Mouse (Mus musculus): ENCODE data around the gene Alox12. TPM values are rescaled to one million over a fixed set of nuclear protein-coding genes. Genes with fewer than 3 reads are reported as not detected.

Alox12 gene
- total RNA-seq, 1 experiment, result 0.49 TPM

DNA sequence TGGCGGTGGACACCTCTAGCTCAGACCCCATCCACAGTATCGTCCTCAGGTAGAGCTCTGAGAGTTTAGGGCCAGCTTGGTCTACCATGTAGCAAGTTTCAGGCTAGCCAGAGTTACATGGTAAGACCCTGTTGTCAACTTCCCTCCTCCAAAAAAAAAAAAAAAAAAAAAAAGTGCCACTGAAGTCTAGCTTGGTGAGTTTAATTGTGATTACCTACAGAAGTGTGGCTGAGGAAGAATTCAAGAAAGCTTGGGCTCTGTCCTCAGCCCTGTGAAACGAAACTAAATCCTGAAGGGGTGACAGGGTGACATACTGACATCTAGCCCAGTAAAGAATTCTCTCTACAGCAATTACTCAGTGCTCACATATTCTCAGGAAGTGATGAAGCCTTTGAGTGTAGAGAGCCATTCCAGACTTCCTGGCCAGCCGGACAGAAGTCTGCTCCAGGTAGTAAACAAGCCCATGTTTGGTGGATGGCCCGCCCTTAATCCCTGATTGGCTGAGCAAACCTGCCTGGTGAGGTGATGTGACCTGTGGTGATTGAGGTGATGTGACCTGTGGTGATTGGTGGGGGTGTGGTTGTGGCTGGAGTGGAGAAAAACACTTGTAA is 46.3 kb downstream of the Alox12 start:
- no peak for DNase-seq (ENCODE audit: low read depth, low spot score)
- no peak for TF ChIP-seq HCFC1 (IDR thresholded peaks at IDR 0.05; ENCODE audit: borderline replicate concordance, insufficient read depth, low read length)
- no peak for TF ChIP-seq MAFK (IDR thresholded peaks at IDR 0.05; ENCODE audit: insufficient read depth, low read depth, low read length)
- no peak for TF ChIP-seq ZC3H11A (IDR thresholded peaks at IDR 0.05; ENCODE audit: borderline replicate concordance, low read depth, low read length)
- TF ChIP-seq CHD2 (IDR thresholded peaks at IDR 0.05; ENCODE audit: low read depth, low read length), result no peak
- no peak for TF ChIP-seq ZNF384 (IDR thresholded peaks at IDR 0.05; ENCODE audit: low read depth, low read length)
- Histone ChIP-seq H3K36me3 (ENCODE audit: control insufficient read depth, insufficient read depth, low read length, poor library complexity, severe bottlenecking) (no peaks in the 10 kb centered on the region), H3K27ac (ENCODE audit: insufficient read depth, low read depth, low read length, poor library complexity, severe bottlenecking) (no peak overlapping the region), H3K4me1 (ENCODE audit: control insufficient read depth in 2 of 2, insufficient read depth in 2 of 2, low read length in 2 of 2, poor library complexity in 1 of 2) (peaks cover 2 to 7% of the 10 kb centered on the region in 2 experiments; a peak in 1 of 4 replicates), H3K9ac (ENCODE audit: insufficient read depth, low read depth, low read length, poor library complexity, severe bottlenecking) (no peak overlapping the region), H3K4me3 (ENCODE audit: insufficient read depth in 1 of 2, low read depth in 1 of 2, low read length in 2 of 2, poor library complexity in 1 of 2, severe bottlenecking in 1 of 2) (peak overlapping the region in 1 of 2 experiments; percentile 58; a peak in 2 of 4 replicates), H3K9me3 (ENCODE audit: control insufficient read depth, insufficient read depth, low read depth, low read length) (no peaks in the 10 kb centered on the region)
- in situ Hi-C loops (cut with MboI; ENCODE audit: low sequenced_read_pairs in 2 of 2, unreplicated experiment in 2 of 2), result no loop called here

DNA sequence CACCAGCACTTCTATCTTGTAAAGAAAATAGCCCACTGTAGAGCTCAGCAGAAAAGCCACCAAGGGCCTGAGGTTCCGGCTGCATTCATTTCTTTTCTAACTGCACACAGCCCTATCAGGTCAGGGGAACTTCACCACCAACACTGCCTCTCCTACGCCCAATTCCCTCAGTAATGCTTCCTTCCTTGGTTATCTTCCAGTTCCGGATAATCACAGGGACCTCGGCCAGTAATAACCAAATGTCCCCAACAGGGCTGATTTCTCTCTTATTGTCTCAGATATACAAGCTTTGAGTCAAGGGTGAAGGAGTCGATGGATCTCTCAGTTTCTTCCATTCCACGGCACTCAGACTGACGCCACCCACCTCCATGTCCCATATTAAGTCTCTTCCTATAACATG is 47.9 kb downstream of the Alox12 start:
- DNase-seq (ENCODE audit: low read depth, low spot score), result no peak
- TF ChIP-seq ZNF384 (IDR thresholded peaks at IDR 0.05; ENCODE audit: low read depth, low read length), result no peak
- no peak for TF ChIP-seq ZC3H11A (IDR thresholded peaks at IDR 0.05; ENCODE audit: borderline replicate concordance, low read depth, low read length)
- TF ChIP-seq MAFK (IDR thresholded peaks at IDR 0.05; ENCODE audit: insufficient read depth, low read depth, low read length), result no peak
- no peak for TF ChIP-seq HCFC1 (IDR thresholded peaks at IDR 0.05; ENCODE audit: borderline replicate concordance, insufficient read depth, low read length)
- no peak for TF ChIP-seq CHD2 (IDR thresholded peaks at IDR 0.05; ENCODE audit: low read depth, low read length)

DNA sequence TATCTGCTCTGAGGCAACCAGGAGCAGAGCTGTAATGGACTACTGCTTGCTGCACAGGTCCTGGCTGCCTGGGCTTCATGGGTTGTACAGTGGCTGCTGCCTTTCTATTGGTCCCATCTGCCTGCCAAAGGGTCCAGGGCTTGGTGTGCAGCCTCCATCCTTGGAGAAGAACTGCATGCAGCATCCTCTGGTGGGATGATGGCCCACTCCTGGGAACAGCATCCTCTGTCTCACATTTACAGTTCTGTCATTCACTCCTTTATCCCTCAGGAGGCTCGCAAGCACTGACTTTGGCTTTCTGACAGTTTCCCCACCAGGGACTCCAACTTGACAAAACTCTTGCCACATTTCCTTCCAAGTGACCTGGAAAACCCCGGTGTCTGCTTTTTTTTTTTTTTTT is 48.4 kb downstream of the Alox12 start:
- no peak for DNase-seq (ENCODE audit: low read depth, low spot score)

More for the DNA sequence above, 47.9 kb downstream of the Alox12 start:
- Histone ChIP-seq H3K4me1 (ENCODE audit: control insufficient read depth in 2 of 2, insufficient read depth in 2 of 2, low read length in 2 of 2, poor library complexity in 1 of 2) (peaks cover 0 to 10% of the 10 kb centered on the region in 2 experiments; a peak in 1 of 4 replicates), H3K4me3 (ENCODE audit: insufficient read depth in 1 of 2, low read depth in 1 of 2, low read length in 2 of 2, poor library complexity in 1 of 2, severe bottlenecking in 1 of 2) (no peak overlapping the region), H3K9me3 (ENCODE audit: control insufficient read depth, insufficient read depth, low read depth, low read length) (no peaks in the 10 kb centered on the region), H3K27ac (ENCODE audit: insufficient read depth, low read depth, low read length, poor library complexity, severe bottlenecking) (no peak overlapping the region), H3K36me3 (ENCODE audit: control insufficient read depth, insufficient read depth, low read length, poor library complexity, severe bottlenecking) (no peaks in the 10 kb centered on the region), H3K9ac (ENCODE audit: insufficient read depth, low read depth, low read length, poor library complexity, severe bottlenecking) (no peak overlapping the region)
- in situ Hi-C loops (cut with MboI; ENCODE audit: low sequenced_read_pairs in 2 of 2, unreplicated experiment in 2 of 2), result no loop called here

DNA sequence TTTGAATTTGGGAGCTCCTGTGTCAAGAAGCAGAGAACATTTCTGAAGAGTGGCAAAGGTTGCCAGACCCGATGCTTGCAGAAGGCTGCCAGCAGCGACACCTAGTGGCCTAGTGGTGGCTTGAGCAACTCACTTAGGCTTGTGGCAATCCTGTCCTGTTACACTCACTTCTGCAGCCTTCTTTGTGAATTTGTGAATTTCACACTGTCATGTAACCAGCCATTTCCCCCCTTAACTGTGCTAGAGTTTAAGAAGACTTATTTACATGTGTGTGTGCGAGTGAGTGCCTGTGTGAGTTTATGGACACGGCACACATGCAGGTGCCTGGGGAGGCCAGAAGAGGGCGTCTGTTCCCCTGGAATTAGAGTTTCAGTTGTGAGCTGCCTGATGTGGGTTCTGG is 53.5 kb downstream of the Alox12 start:
- Histone ChIP-seq H3K9ac (ENCODE audit: insufficient read depth, low read depth, low read length, poor library complexity, severe bottlenecking) (no peak overlapping the region), H3K4me1 (ENCODE audit: control insufficient read depth in 2 of 2, insufficient read depth in 2 of 2, low read length in 2 of 2, poor library complexity in 1 of 2) (0 out of 4 replicates have a peak, but pooled peaks cover 0 to 5% of the 10 kb centered on the region in 2 experiments), H3K4me3 (ENCODE audit: insufficient read depth in 1 of 2, low read depth in 1 of 2, low read length in 2 of 2, poor library complexity in 1 of 2, severe bottlenecking in 1 of 2) (peak overlapping the region in 1 of 2 experiments; percentile 37; a peak in 1 of 4 replicates), H3K36me3 (ENCODE audit: control insufficient read depth, insufficient read depth, low read length, poor library complexity, severe bottlenecking) (no peaks in the 10 kb centered on the region), H3K9me3 (ENCODE audit: control insufficient read depth, insufficient read depth, low read depth, low read length) (no peaks in the 10 kb centered on the region), H3K27ac (ENCODE audit: insufficient read depth, low read depth, low read length, poor library complexity, severe bottlenecking) (no peak overlapping the region)
- in situ Hi-C loops (cut with MboI; ENCODE audit: low sequenced_read_pairs in 2 of 2, unreplicated experiment in 2 of 2), result no loop called here
- DNase-seq (ENCODE audit: low read depth, low spot score), result peak; percentile 68
- TF ChIP-seq ZC3H11A (IDR thresholded peaks at IDR 0.05; ENCODE audit: borderline replicate concordance, low read depth, low read length) (no peak), ZNF384 (IDR thresholded peaks at IDR 0.05; ENCODE audit: low read depth, low read length) (no peak), MAFK (IDR thresholded peaks at IDR 0.05; ENCODE audit: insufficient read depth, low read depth, low read length) (no peak), HCFC1 (IDR thresholded peaks at IDR 0.05; ENCODE audit: borderline replicate concordance, insufficient read depth, low read length) (no peak), CHD2 (IDR thresholded peaks at IDR 0.05; ENCODE audit: low read depth, low read length) (no peak)

More for the DNA sequence above, 48.4 kb downstream of the Alox12 start:
- Histone ChIP-seq H3K9ac (ENCODE audit: insufficient read depth, low read depth, low read length, poor library complexity, severe bottlenecking) (no peak overlapping the region), H3K27ac (ENCODE audit: insufficient read depth, low read depth, low read length, poor library complexity, severe bottlenecking) (no peak overlapping the region), H3K36me3 (ENCODE audit: control insufficient read depth, insufficient read depth, low read length, poor library complexity, severe bottlenecking) (no peaks in the 10 kb centered on the region), H3K4me1 (ENCODE audit: control insufficient read depth in 2 of 2, insufficient read depth in 2 of 2, low read length in 2 of 2, poor library complexity in 1 of 2) (peaks cover 0 to 10% of the 10 kb centered on the region in 2 experiments; a peak in 1 of 4 replicates), H3K4me3 (ENCODE audit: insufficient read depth in 1 of 2, low read depth in 1 of 2, low read length in 2 of 2, poor library complexity in 1 of 2, severe bottlenecking in 1 of 2) (no peak overlapping the region), H3K9me3 (ENCODE audit: control insufficient read depth, insufficient read depth, low read depth, low read length) (no peaks in the 10 kb centered on the region)
- TF ChIP-seq HCFC1 (IDR thresholded peaks at IDR 0.05; ENCODE audit: borderline replicate concordance, insufficient read depth, low read length) (no peak), ZC3H11A (IDR thresholded peaks at IDR 0.05; ENCODE audit: borderline replicate concordance, low read depth, low read length) (no peak), ZNF384 (IDR thresholded peaks at IDR 0.05; ENCODE audit: low read depth, low read length) (no peak), MAFK (IDR thresholded peaks at IDR 0.05; ENCODE audit: insufficient read depth, low read depth, low read length) (no peak), CHD2 (IDR thresholded peaks at IDR 0.05; ENCODE audit: low read depth, low read length) (no peak)
- in situ Hi-C loops (cut with MboI; ENCODE audit: low sequenced_read_pairs in 2 of 2, unreplicated experiment in 2 of 2), result no loop called here
